Mouse (Mus musculus): ENCODE data around the gene Nup93.

DNA sequence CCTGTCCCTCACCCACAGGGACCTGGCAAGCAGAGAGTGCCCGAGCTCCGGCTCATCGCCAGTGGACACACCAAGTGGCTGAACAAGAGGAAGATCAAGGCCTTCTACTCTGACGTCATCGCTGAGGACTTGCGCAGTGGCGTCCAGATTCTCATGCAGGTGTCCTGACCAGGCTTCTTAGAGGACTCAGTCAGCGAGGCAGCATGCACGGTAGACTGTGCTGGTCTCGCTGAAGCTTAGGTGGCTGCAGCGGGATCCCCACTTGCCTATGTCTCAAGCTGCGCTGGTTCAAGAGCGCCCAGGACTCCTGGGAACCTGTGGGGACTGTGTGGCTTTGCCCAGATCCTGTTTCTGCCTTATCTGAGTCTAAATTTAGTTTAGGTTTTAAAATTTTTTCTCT lies 131.9 kb downstream of the Nup93 start:
- TF ChIP-seq POLR2A (IDR thresholded peaks at IDR 0.05; ENCODE audit: control insufficient read depth, extremely low read depth, insufficient read depth, low read length, poor library complexity) (no peak), CTCF (IDR thresholded peaks at IDR 0.05; ENCODE audit: borderline replicate concordance, control insufficient read depth, extremely low read depth, insufficient read depth, low read length, poor library complexity) (no peak)

Measured in thymus, adult 2 months (tissue).